Mouse (Mus musculus) hindbrain, postnatal 0 days (tissue): ENCODE data around the gene Prkar1a. TPM values are rescaled to one million over a fixed set of nuclear protein-coding genes. Genes with fewer than 3 reads are reported as not detected.

Experiments
- ATAC-seq: fragments of 200-750 bp; cut with Nextera tagmentation; 2 replicates; pipeline ENCODE4 v1.8.0; 2017; ENCODE audit warnings: mild to moderate bottlenecking, moderate TSS enrichment, moderate library complexity
- DNase-seq: peaks from one replicate; pipeline ENCODE4 v3.0.0-alpha.2; 2015; ENCODE audit warnings: low spot score
- H3K27ac ChIP-seq: fragments of 300-500 bp; sonication (generic); 2 replicates; pipeline ENCODE4 v1.5.1; 2014; ENCODE audit warnings: mild to moderate bottlenecking
- H3K27me3 ChIP-seq: fragments of 300-500 bp; sonication (generic); 2 replicates; pipeline ENCODE4 v1.6.1; 2014; ENCODE audit warnings: low read length, mixed read lengths; ENCODE audit not compliant: insufficient read depth
- H3K36me3 ChIP-seq: fragments of 300-500 bp; sonication (generic); 2 replicates; pipeline ENCODE4 v1.6.1; 2014; ENCODE audit warnings: low read length, mixed read lengths; ENCODE audit not compliant: insufficient read depth
- H3K4me1 ChIP-seq: fragments of 300-500 bp; sonication (generic); 2 replicates; pipeline ENCODE4 v1.6.1; 2014; ENCODE audit warnings: antibody characterized with exemption, low read length, mixed read lengths; ENCODE audit not compliant: insufficient read depth
- H3K4me2 ChIP-seq: fragments of 300-500 bp; sonication (generic); 2 replicates; pipeline ENCODE4 v1.6.1; 2014; ENCODE audit warnings: low read depth, mild to moderate bottlenecking, low read length, moderate library complexity, mixed read lengths
- H3K4me3 ChIP-seq: fragments of 300-500 bp; sonication (generic); 2 replicates; pipeline ENCODE4 v1.5.1; 2014; ENCODE audit warnings: low read length
- H3K9ac ChIP-seq: fragments of 300-500 bp; sonication (generic); replicated peaks from 2 replicates; pipeline ENCODE4 v1.6.1; 2014; ENCODE audit warnings: mild to moderate bottlenecking, low read length, moderate library complexity, mixed read lengths
- H3K9me3 ChIP-seq: fragments of 300-500 bp; sonication (generic); 2 replicates; pipeline ENCODE4 v1.6.1; 2016; ENCODE audit warnings: low read length, mixed read lengths
- CTCF ChIP-seq: IDR thresholded peaks from 2 replicates; pipeline ENCODE4 v1.5.1; 2016; ENCODE audit warnings: antibody characterized with exemption, control low read depth, low read depth
- WGBS: fragments of 180-500 bp; shearing (Covaris S2); extraction: QIAGEN DNeasy Blood & Tissue Kit; methylation state at CpG from one replicate; pipeline ENCODE4 v1.1.7; 2014; 5-methylcytosine and 5-hydroxymethylcytosine counted together
- polyA plus RNA-seq: library from polyadenylated mRNA; unstranded; fragments of >200 nt; fragmentation: Nextera tagmentation; extraction: Ambion mirVana; gene quantifications from 2 replicates; pipeline ENCODE4 v1.2.1, GENCODE M21; 2015
- total RNA-seq: library from RNA; depleted of rRNA; stranded (reverse); fragments of >200 nt; gene quantifications from 2 replicates; pipeline ENCODE4 v1.2.3, GENCODE M21; 2014

Gene Prkar1a
- total and polyA plus RNA-seq, 2 experiments from 2014 or later = 190 to 435 TPM

- Histone ChIP-seq H3K4me2 (no peak overlapping the region), H3K4me3 (no peak overlapping the region), H3K9ac (no peak overlapping the region), H3K4me1 (no peaks in the 10 kb centered on the region), H3K36me3 (no peaks in the 10 kb centered on the region), H3K27ac (no peak overlapping the region), H3K27me3 (no peaks in the 10 kb centered on the region), H3K9me3 (no peaks in the 10 kb centered on the region)
- no peak for TF ChIP-seq CTCF
- ATAC-seq (no peak), DNase-seq (no peak)
- WGBS = 68% methylated on average over 5 of the region's 5 CpGs
These were observed 7.5 kb upstream of the Prkar1a start for GRCm38 (mm10) chr11:109641498-109642222.

- ATAC-seq (no peak), DNase-seq (peak; percentile 81)
- H3K4me2 ChIP-seq = peak overlapping the region; percentile 84
- no peaks in the 10 kb centered on the region for H3K27me3 ChIP-seq
- H3K4me1 ChIP-seq = peaks cover 26% of the 10 kb centered on the region
- peak overlapping the region; percentile 98 for H3K27ac ChIP-seq
- TF ChIP-seq CTCF = no peak
- H3K4me3 ChIP-seq = no peak overlapping the region; the same call in 1 of the 2 replicates
- no peaks in the 10 kb centered on the region for H3K9me3 ChIP-seq
- H3K36me3 ChIP-seq = no peaks in the 10 kb centered on the region
- peak overlapping the region; percentile 99; the same call in 1 of the 2 replicates for H3K9ac ChIP-seq
- WGBS = 18% methylated on average over 7 of the region's 7 CpGs
These were observed 695 bp upstream of the Prkar1a start for GRCm38 (mm10) chr11:109648510-109648909.

- H3K36me3 ChIP-seq = peaks cover 6% of the 10 kb centered on the region; the same call in 1 of the 2 replicates
- TF ChIP-seq CTCF = 0 out of 2 replicates have a peak, but pooled peaks have one; percentile 10
These were observed 933 bp downstream of the Prkar1a start for GRCm38 (mm10) chr11:109649975-109650701.

GRCm38 (mm10) chr11:109650788-109651565 lies 1.8 kb downstream of the Prkar1a start:
- peak; percentile 93 for ATAC-seq
- Histone ChIP-seq H3K4me3 (peak overlapping the region; percentile 99), H3K9me3 (no peaks in the 10 kb centered on the region), H3K9ac (peak overlapping the region; percentile 99), H3K27ac (peak overlapping the region; percentile 98), H3K27me3 (no peaks in the 10 kb centered on the region), H3K36me3 (peaks cover 6% of the 10 kb centered on the region; the same call in 1 of the 2 replicates), H3K4me1 (peaks cover 30% of the 10 kb centered on the region), H3K4me2 (peak overlapping the region; percentile 84)
- no peak for TF ChIP-seq CTCF
- 4% methylated on average over 40 of the region's 90 CpGs for WGBS
- DNase-seq = peak; percentile 98

More at GRCm38 (mm10) chr11:109649975-109650701, 933 bp downstream of the Prkar1a start:
- Histone ChIP-seq H3K4me1 (peaks cover 30% of the 10 kb centered on the region), H3K4me2 (peak overlapping the region; percentile 84), H3K27ac (peak overlapping the region; percentile 98), H3K4me3 (peak overlapping the region; percentile 99), H3K9me3 (no peaks in the 10 kb centered on the region), H3K27me3 (no peaks in the 10 kb centered on the region), H3K9ac (peak overlapping the region; percentile 99)
- DNase-seq (peak; percentile 89), ATAC-seq (peak; percentile 89)
- WGBS = under 1% methylated on average over 31 of the region's 31 CpGs

DNA sequence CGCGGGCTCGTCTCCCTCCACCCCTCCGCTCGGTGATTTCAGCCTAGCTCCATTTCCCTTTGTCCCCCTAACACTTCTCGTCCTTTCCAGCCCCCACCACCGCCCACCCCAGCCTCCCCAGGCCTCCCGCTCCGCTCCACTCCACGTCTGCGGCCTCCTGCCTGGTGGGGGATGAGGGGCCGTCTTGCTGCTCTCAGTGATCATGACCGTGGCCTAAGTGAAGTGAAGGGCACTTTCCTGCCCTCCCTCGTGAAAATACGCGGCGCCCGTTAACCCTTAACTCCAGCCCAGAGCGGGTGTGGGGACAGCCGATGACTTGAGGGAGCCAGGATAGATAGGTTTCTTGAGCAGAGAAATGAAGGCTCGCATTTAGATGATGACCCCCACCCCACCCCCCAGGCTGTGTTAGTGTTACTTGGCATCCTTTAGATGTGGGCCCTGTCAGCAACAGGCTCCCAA lies 2.4 kb downstream of the Prkar1a start:
- H3K27me3 ChIP-seq = no peaks in the 10 kb centered on the region
- peak overlapping the region; percentile 99 for H3K9ac ChIP-seq
- no peaks in the 10 kb centered on the region for H3K9me3 ChIP-seq
- no peak for TF ChIP-seq CTCF
- peak; percentile 46 for DNase-seq
- WGBS = under 1% methylated on average over 21 of the region's 21 CpGs
- H3K36me3 ChIP-seq = peaks cover 10% of the 10 kb centered on the region; the same call in 1 of the 2 replicates
- H3K4me1 ChIP-seq = peaks cover 30% of the 10 kb centered on the region
- ATAC-seq = no peak
- H3K4me3 ChIP-seq = peak overlapping the region; percentile 99
- H3K4me2 ChIP-seq = peak overlapping the region; percentile 84
- H3K27ac ChIP-seq = peak overlapping the region; percentile 98

DNA sequence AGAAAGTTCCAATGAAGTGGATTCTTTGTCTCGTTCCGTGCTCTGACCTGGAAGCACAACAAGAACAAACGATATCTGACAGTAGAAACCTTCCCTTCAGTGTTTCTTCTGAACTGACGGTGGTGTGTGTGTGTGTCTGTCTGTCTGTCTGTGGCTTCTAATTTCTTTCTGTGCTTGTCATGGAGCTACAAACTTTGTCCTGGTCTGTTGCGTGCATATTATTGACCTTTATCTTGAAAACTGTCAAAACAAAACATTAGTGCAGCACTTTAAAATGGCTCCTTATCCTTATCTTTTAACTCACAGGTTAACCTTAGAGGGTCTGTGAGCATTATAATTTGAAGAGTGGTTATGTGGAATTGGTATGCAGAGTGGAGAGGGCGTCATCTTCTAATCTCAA lies 3.3 kb downstream of the Prkar1a start:
- no peak for TF ChIP-seq CTCF
- H3K9me3 ChIP-seq = no peaks in the 10 kb centered on the region
- H3K4me3 ChIP-seq = peak overlapping the region; percentile 99
- peaks cover 30% of the 10 kb centered on the region for H3K4me1 ChIP-seq
- no peaks in the 10 kb centered on the region for H3K27me3 ChIP-seq
- DNase-seq (no peak), ATAC-seq (no peak)
- H3K36me3 ChIP-seq = peaks cover 16% of the 10 kb centered on the region; the same call in 1 of the 2 replicates
- 0 out of 2 replicates have a peak overlapping the region, but pooled peaks have one; percentile 7 for H3K27ac ChIP-seq
- WGBS = 35% methylated on average over 6 of the region's 6 CpGs
- peak overlapping the region; percentile 99 for H3K9ac ChIP-seq
- H3K4me2 ChIP-seq = peak overlapping the region; percentile 84
